Mouse (Mus musculus): ENCODE data around the gene Krt79. TPM values are rescaled to one million over a fixed set of nuclear protein-coding genes. Genes with fewer than 3 reads are reported as not detected.
A peak's percentile ranks its signal among the peaks of the same experiment; 100 is the strongest.

Gene Krt79
- polyA plus RNA-seq, 1 experiment from 2014 or later: not detected

GRCm38 (mm10) chr15:101976641-101977040 is 36.5 kb upstream of the Krt79 start:
- H3K9ac ChIP-seq (ENCODE audit: low read depth, low read length): peak overlapping the region; percentile 71
- 50% methylated on average over 3 of the region's 3 CpGs for WGBS (ENCODE audit: insufficient replicate concordance)

GRCm38 (mm10) chr15:101976023-101976422 is 35.9 kb upstream of the Krt79 start:
- no peak overlapping the region; the same call in 1 of the 2 replicates for H3K4me3 ChIP-seq (ENCODE audit: low read depth, low read length)
- 0 out of 2 replicates have a peak overlapping the region, but pooled peaks have one; percentile 31 for H3K9ac ChIP-seq (ENCODE audit: low read depth, low read length)
- peaks cover 52% of the 10 kb centered on the region for H3K4me1 ChIP-seq (ENCODE audit: control insufficient read depth, low read depth, low read length)
- H3K9me3 ChIP-seq (replicated peaks; ENCODE audit: control insufficient read depth, low read length): no peaks in the 10 kb centered on the region
- no peaks in the 10 kb centered on the region for H3K27me3 ChIP-seq (ENCODE audit: control insufficient read depth, insufficient read depth, low read depth, low read length)
- peak overlapping the region; percentile 84 for H3K27ac ChIP-seq (ENCODE audit: low read length)
- H3K4me2 ChIP-seq (ENCODE audit: low read depth, low read length): peak overlapping the region; percentile 85
- WGBS (ENCODE audit: insufficient replicate concordance): 33% methylated on average over 5 of the region's 5 CpGs
- no peaks in the 10 kb centered on the region for H3K36me3 ChIP-seq (ENCODE audit: control insufficient read depth, insufficient read depth)
- peak; percentile 55 for ATAC-seq (ENCODE audit: low read depth)

More at GRCm38 (mm10) chr15:101976641-101977040, 36.5 kb upstream of the Krt79 start:
- peaks cover 52% of the 10 kb centered on the region for H3K4me1 ChIP-seq (ENCODE audit: control insufficient read depth, low read depth, low read length)
- peak overlapping the region; percentile 52; the same call in 1 of the 2 replicates for H3K4me3 ChIP-seq (ENCODE audit: low read depth, low read length)
- no peak for ATAC-seq (ENCODE audit: low read depth)
- peak overlapping the region; percentile 84 for H3K27ac ChIP-seq (ENCODE audit: low read length)
- H3K9me3 ChIP-seq (replicated peaks; ENCODE audit: control insufficient read depth, low read length): no peaks in the 10 kb centered on the region
- H3K27me3 ChIP-seq (ENCODE audit: control insufficient read depth, insufficient read depth, low read depth, low read length): no peaks in the 10 kb centered on the region
- H3K4me2 ChIP-seq (ENCODE audit: low read depth, low read length): peak overlapping the region; percentile 85
- no peaks in the 10 kb centered on the region for H3K36me3 ChIP-seq (ENCODE audit: control insufficient read depth, insufficient read depth)

- no peaks in the 10 kb centered on the region for H3K27me3 ChIP-seq (ENCODE audit: control insufficient read depth, insufficient read depth, low read depth, low read length)
- H3K4me1 ChIP-seq (ENCODE audit: control insufficient read depth, low read depth, low read length): peaks cover 52% of the 10 kb centered on the region
- WGBS (ENCODE audit: insufficient replicate concordance): 59% methylated on average over 16 of the region's 16 CpGs
- peak overlapping the region; percentile 15; the same call in 1 of the 2 replicates for H3K9ac ChIP-seq (ENCODE audit: low read depth, low read length)
- H3K9me3 ChIP-seq (replicated peaks; ENCODE audit: control insufficient read depth, low read length): no peaks in the 10 kb centered on the region
- H3K27ac ChIP-seq (ENCODE audit: low read length): peak overlapping the region; percentile 42
- no peak overlapping the region for H3K4me2 ChIP-seq (ENCODE audit: low read depth, low read length)
- no peak for ATAC-seq (ENCODE audit: low read depth)
- H3K4me3 ChIP-seq (ENCODE audit: low read depth, low read length): no peak overlapping the region
- no peaks in the 10 kb centered on the region for H3K36me3 ChIP-seq (ENCODE audit: control insufficient read depth, insufficient read depth)
Measured at GRCm38 (mm10) chr15:101974083-101974845, 34.1 kb upstream of the Krt79 start.

- Histone ChIP-seq H3K9ac (ENCODE audit: low read depth, low read length) (no peak overlapping the region; the same call in 1 of the 2 replicates), H3K27me3 (ENCODE audit: control insufficient read depth, insufficient read depth, low read depth, low read length) (no peaks in the 10 kb centered on the region), H3K9me3 (replicated peaks; ENCODE audit: control insufficient read depth, low read length) (no peaks in the 10 kb centered on the region), H3K4me1 (ENCODE audit: control insufficient read depth, low read depth, low read length) (peaks cover 48% of the 10 kb centered on the region), H3K4me3 (ENCODE audit: low read depth, low read length) (no peak overlapping the region), H3K4me2 (ENCODE audit: low read depth, low read length) (no peak overlapping the region), H3K27ac (ENCODE audit: low read length) (no peak overlapping the region; the same call in 1 of the 2 replicates), H3K36me3 (ENCODE audit: control insufficient read depth, insufficient read depth) (no peaks in the 10 kb centered on the region)
- ATAC-seq (ENCODE audit: low read depth): 0 out of 2 replicates have a peak, but pooled peaks have one; percentile 7
- 7% methylated on average over 15 of the region's 15 CpGs for WGBS (ENCODE audit: insufficient replicate concordance)
Measured at GRCm38 (mm10) chr15:101973414-101974077, 33.4 kb upstream of the Krt79 start.

GRCm38 (mm10) chr15:101970536-101970935 is 30.4 kb upstream of the Krt79 start:
- Histone ChIP-seq H3K9ac (ENCODE audit: low read depth, low read length) (no peak overlapping the region), H3K9me3 (replicated peaks; ENCODE audit: control insufficient read depth, low read length) (no peaks in the 10 kb centered on the region), H3K27me3 (ENCODE audit: control insufficient read depth, insufficient read depth, low read depth, low read length) (no peaks in the 10 kb centered on the region), H3K36me3 (ENCODE audit: control insufficient read depth, insufficient read depth) (no peaks in the 10 kb centered on the region), H3K4me2 (ENCODE audit: low read depth, low read length) (no peak overlapping the region), H3K4me1 (ENCODE audit: control insufficient read depth, low read depth, low read length) (peaks cover 18% of the 10 kb centered on the region), H3K4me3 (ENCODE audit: low read depth, low read length) (no peak overlapping the region), H3K27ac (ENCODE audit: low read length) (no peak overlapping the region)
- WGBS (ENCODE audit: insufficient replicate concordance): 11% methylated on average over 3 of the region's 6 CpGs
- ATAC-seq (ENCODE audit: low read depth): no peak

GRCm38 (mm10) chr15:101966808-101967207 is 26.7 kb upstream of the Krt79 start:
- Histone ChIP-seq H3K27ac (ENCODE audit: low read length) (no peak overlapping the region), H3K36me3 (ENCODE audit: control insufficient read depth, insufficient read depth) (no peaks in the 10 kb centered on the region), H3K9me3 (replicated peaks; ENCODE audit: control insufficient read depth, low read length) (no peaks in the 10 kb centered on the region), H3K4me1 (ENCODE audit: control insufficient read depth, low read depth, low read length) (no peaks in the 10 kb centered on the region), H3K9ac (ENCODE audit: low read depth, low read length) (no peak overlapping the region), H3K27me3 (ENCODE audit: control insufficient read depth, insufficient read depth, low read depth, low read length) (no peaks in the 10 kb centered on the region), H3K4me3 (ENCODE audit: low read depth, low read length) (no peak overlapping the region), H3K4me2 (ENCODE audit: low read depth, low read length) (no peak overlapping the region)
- 62% methylated on average over 8 of the region's 8 CpGs for WGBS (ENCODE audit: insufficient replicate concordance)
- ATAC-seq (ENCODE audit: low read depth): no peak

- no peaks in the 10 kb centered on the region for H3K36me3 ChIP-seq (ENCODE audit: control insufficient read depth, insufficient read depth)
- 59% methylated on average over 3 of the region's 3 CpGs for WGBS (ENCODE audit: insufficient replicate concordance)
- ATAC-seq (ENCODE audit: low read depth): no peak
- no peak overlapping the region for H3K4me2 ChIP-seq (ENCODE audit: low read depth, low read length)
- H3K9ac ChIP-seq (ENCODE audit: low read depth, low read length): no peak overlapping the region
- H3K4me1 ChIP-seq (ENCODE audit: control insufficient read depth, low read depth, low read length): no peaks in the 10 kb centered on the region
- no peak overlapping the region for H3K27ac ChIP-seq (ENCODE audit: low read length)
- no peaks in the 10 kb centered on the region for H3K9me3 ChIP-seq (replicated peaks; ENCODE audit: control insufficient read depth, low read length)
- H3K4me3 ChIP-seq (ENCODE audit: low read depth, low read length): no peak overlapping the region
- no peaks in the 10 kb centered on the region for H3K27me3 ChIP-seq (ENCODE audit: control insufficient read depth, insufficient read depth, low read depth, low read length)
Measured at GRCm38 (mm10) chr15:101958891-101959290, 18.8 kb upstream of the Krt79 start.

- no peak for ATAC-seq (ENCODE audit: low read depth)
- H3K4me2 ChIP-seq (ENCODE audit: low read depth, low read length): no peak within 1 kb of the TSS
- H3K9me3 ChIP-seq (replicated peaks; ENCODE audit: control insufficient read depth, low read length): no peaks in the 10 kb centered on the region
- no peak within 1 kb of the TSS for H3K27ac ChIP-seq (ENCODE audit: low read length)
- no peaks in the 10 kb centered on the region for H3K4me1 ChIP-seq (ENCODE audit: control insufficient read depth, low read depth, low read length)
- 64% methylated on average over 9 of the region's 9 CpGs for WGBS (ENCODE audit: insufficient replicate concordance)
- no peak within 1 kb of the TSS for H3K4me3 ChIP-seq (ENCODE audit: low read depth, low read length)
- H3K27me3 ChIP-seq (ENCODE audit: control insufficient read depth, insufficient read depth, low read depth, low read length): no peaks in the 10 kb centered on the region
- H3K36me3 ChIP-seq (ENCODE audit: control insufficient read depth, insufficient read depth): no peaks in the 10 kb centered on the region
- H3K9ac ChIP-seq (ENCODE audit: low read depth, low read length): no peak within 1 kb of the TSS
Measured at GRCm38 (mm10) chr15:101954187-101954586, 14.1 kb upstream of the Krt79 start, which contains the start of gene Krt78. Krt78 (minus strand) TSS chr15:101954287.

Data from liver, embryonic 16.5 days (tissue).